ENCODE assay signal across 12 mouse cellular contexts in genomic region chr17:34934830-34935229, GRCm38 (mm10). TPM values are rescaled to one million over a fixed set of nuclear protein-coding genes. Genes with fewer than 3 reads are reported as not detected.
DNase-seq lines count a peak whose midpoint lies in the region; ATAC-seq and TF ChIP-seq lines count a peak whose summit lies in the region.
"Had no signal": no experiment of that assay in that cellular context is flagged by ENCODE, and none has a peak within 500 bp of the region (broad histone marks: within the 10 kb centered on the region; RNA-seq: fewer than 3 reads in every experiment).

No protein-coding gene starts in this region.

- H3K9me3 ChIP-seq in hindbrain, embryonic 13.5 days: no peaks in the 10 kb centered on the region
- H3K9me3 ChIP-seq in hindbrain, embryonic 11.5 days (ENCODE audit: control insufficient read depth, low read length): no peaks in the 10 kb centered on the region
- no peaks in the 10 kb centered on the region for H3K9me3 ChIP-seq in heart, embryonic 13.5 days
- H3K9me3 ChIP-seq in limb, embryonic 12.5 days: no peaks in the 10 kb centered on the region
- H3K9me3 ChIP-seq: hindbrain, embryonic 12.5 days; megakaryocyte, embryonic 14.5 days; neural tube, embryonic 12.5 days had no signal

- H3K4me3 ChIP-seq in hindbrain, embryonic 13.5 days: no peak overlapping the region
- H3K4me3 ChIP-seq in hindbrain, embryonic 11.5 days (ENCODE audit: low read depth, low read length): no peak overlapping the region
- peak overlapping the region; percentile 5 for H3K4me3 ChIP-seq in bone marrow, adult 2 months (replicated peaks; ENCODE audit: control insufficient read depth, low read depth, low read length)
- H3K4me3 ChIP-seq in heart, embryonic 13.5 days: no peak overlapping the region
- no peak overlapping the region for H3K4me3 ChIP-seq in limb, embryonic 12.5 days (replicated peaks)
- H3K4me3 ChIP-seq: hindbrain, embryonic 12.5 days; megakaryocyte, embryonic 14.5 days; neural tube, embryonic 12.5 days had no signal

- no peak for ATAC-seq in hindbrain, embryonic 13.5 days (ENCODE audit: low FRiP score)
- no peak for ATAC-seq in hindbrain, embryonic 11.5 days (ENCODE audit: low FRiP score)
- ATAC-seq in heart, embryonic 13.5 days (ENCODE audit: extremely low read depth, insufficient number of reproducible peaks, low FRiP score, low TSS enrichment): no peak
- ATAC-seq in limb, embryonic 12.5 days (ENCODE audit: insufficient number of reproducible peaks, insufficient read depth, low FRiP score, low TSS enrichment, low read depth): no peak
- ATAC-seq in cerebellum, adult (ENCODE audit: insufficient number of reproducible peaks, low FRiP score, low TSS enrichment): no peak

- 0 out of 2 replicates have a peak, but pooled peaks cover 3% of the 10 kb centered on the region for H3K27me3 ChIP-seq in hindbrain, embryonic 13.5 days
- no peaks in the 10 kb centered on the region for H3K27me3 ChIP-seq in hindbrain, embryonic 11.5 days (ENCODE audit: control insufficient read depth, insufficient read depth, low read length)
- no peaks in the 10 kb centered on the region for H3K27me3 ChIP-seq in heart, embryonic 13.5 days (replicated peaks)
- H3K27me3 ChIP-seq in limb, embryonic 12.5 days: no peaks in the 10 kb centered on the region
- H3K27me3 ChIP-seq: hindbrain, embryonic 12.5 days; megakaryocyte, embryonic 14.5 days; neural tube, embryonic 12.5 days had no signal

- peaks cover 15% of the 10 kb centered on the region for H3K4me1 ChIP-seq in hindbrain, embryonic 13.5 days (replicated peaks)
- H3K4me1 ChIP-seq in hindbrain, embryonic 11.5 days (replicated peaks; ENCODE audit: control insufficient read depth, insufficient read depth, low read length): 0 out of 2 replicates have a peak, but pooled peaks cover 3% of the 10 kb centered on the region
- H3K4me1 ChIP-seq in bone marrow, adult 2 months (ENCODE audit: control insufficient read depth, insufficient read depth, low read length): peaks cover 11% of the 10 kb centered on the region; the same call in 1 of the 2 replicates
- H3K4me1 ChIP-seq in heart, embryonic 13.5 days: peaks cover 16% of the 10 kb centered on the region
- peaks cover 8% of the 10 kb centered on the region for H3K4me1 ChIP-seq in limb, embryonic 12.5 days (replicated peaks)

- H3K9ac ChIP-seq in hindbrain, embryonic 13.5 days: 0 out of 2 replicates have a peak overlapping the region, but pooled peaks have one; percentile 31
- H3K9ac ChIP-seq in hindbrain, embryonic 11.5 days (ENCODE audit: low read depth, low read length): no peak overlapping the region
- peak overlapping the region; percentile 15 for H3K9ac ChIP-seq in heart, embryonic 13.5 days
- H3K9ac ChIP-seq in limb, embryonic 12.5 days (replicated peaks): peak overlapping the region; percentile 31; the same call in 1 of the 2 replicates
- H3K9ac ChIP-seq: neural tube, embryonic 12.5 days had no signal

- WGBS in hindbrain, embryonic 13.5 days: 51% methylated on average over 8 of the region's 8 CpGs
- WGBS in hindbrain, embryonic 11.5 days: 47% methylated on average over 8 of the region's 8 CpGs
- 36% methylated on average over 8 of the region's 8 CpGs for WGBS in bone marrow, adult 2 months
- WGBS in heart, embryonic 13.5 days: 46% methylated on average over 8 of the region's 8 CpGs
- WGBS in limb, embryonic 12.5 days: 49% methylated on average over 8 of the region's 8 CpGs

- no peak overlapping the region for H3K27ac ChIP-seq in hindbrain, embryonic 13.5 days
- H3K27ac ChIP-seq in hindbrain, embryonic 11.5 days (ENCODE audit: low read depth, low read length): no peak overlapping the region
- peak overlapping the region; percentile 83 for H3K27ac ChIP-seq in bone marrow, adult 2 months (ENCODE audit: control insufficient read depth, insufficient read depth, low read depth, low read length, poor library complexity)
- H3K27ac ChIP-seq in heart, embryonic 13.5 days (replicated peaks): no peak overlapping the region
- no peak overlapping the region for H3K27ac ChIP-seq in limb, embryonic 12.5 days
- H3K27ac ChIP-seq: hindbrain, embryonic 12.5 days; neural tube, embryonic 12.5 days had no signal

- H3K4me2 ChIP-seq in hindbrain, embryonic 13.5 days: no peak overlapping the region
- H3K4me2 ChIP-seq in hindbrain, embryonic 11.5 days (replicated peaks; ENCODE audit: low read depth, low read length): no peak overlapping the region
- no peak overlapping the region for H3K4me2 ChIP-seq in heart, embryonic 13.5 days
- no peak overlapping the region for H3K4me2 ChIP-seq in limb, embryonic 12.5 days
- H3K4me2 ChIP-seq: hindbrain, embryonic 12.5 days had no signal

- TF ChIP-seq CTCF in bone marrow, adult 2 months (IDR thresholded peaks at IDR 0.05; ENCODE audit: control insufficient read depth, insufficient read depth, low read length): no peak

- no peak for DNase-seq in hindbrain, embryonic 11.5 days (ENCODE audit: low spot score)
- no peak for DNase-seq in T-cell, adult 2 months (ENCODE audit: low spot score)
- no peak for DNase-seq in yolk sac, embryonic 10.5 days (ENCODE audit: low spot score)
- DNase-seq: embryo, embryonic 11 days had no signal

- no peak for TF ChIP-seq POLR2A in bone marrow, adult 2 months (IDR thresholded peaks at IDR 0.05; ENCODE audit: borderline replicate concordance, control insufficient read depth, low read depth, low read length)

- peaks cover 31% of the 10 kb centered on the region for H3K36me3 ChIP-seq in hindbrain, embryonic 13.5 days
- H3K36me3 ChIP-seq in hindbrain, embryonic 11.5 days (ENCODE audit: control insufficient read depth, insufficient read depth, low read length): no peaks in the 10 kb centered on the region
- peaks cover 21% of the 10 kb centered on the region for H3K36me3 ChIP-seq in heart, embryonic 13.5 days
- H3K36me3 ChIP-seq in limb, embryonic 12.5 days: peaks cover 23% of the 10 kb centered on the region

RNA-seq across cellular contexts. Expression of gene Neu1, which starts 3.8 kb away (rescaled TPM):
- polyA plus RNA-seq in hindbrain, embryonic 13.5 days (2015; fragmentation: Nextera tagmentation; extraction: Ambion mirVana): 30.6 and 31.5 TPM in 2 replicates
- 12.9 and 14.5 TPM in 2 replicates for polyA plus RNA-seq in hindbrain, embryonic 11.5 days (2014; fragmentation: Nextera tagmentation; extraction: Ambion mirVana)
- 18.1 and 33.6 TPM in 2 replicates for polyA plus RNA-seq in bone marrow, adult 2 months (2011; ENCODE audit: insufficient read depth, insufficient read length, low replicate concordance, missing spikeins)
- polyA plus RNA-seq in heart, embryonic 13.5 days (2015; fragmentation: Nextera tagmentation; extraction: Ambion mirVana): 18.1 and 19.2 TPM in 2 replicates
- polyA plus RNA-seq in limb, embryonic 12.5 days (2016; fragmentation: Nextera tagmentation; extraction: Ambion mirVana): 16.2 and 18.9 TPM in 2 replicates

RNA-seq across cellular contexts. Expression of gene Slc44a4, which starts 20.6 kb away (rescaled TPM):
- polyA plus RNA-seq in hindbrain, embryonic 13.5 days (2015; fragmentation: Nextera tagmentation; extraction: Ambion mirVana): 0.17 TPM in 1 of 2 replicates, not detected in the other
- 0.12 and 0.29 TPM in 2 replicates for polyA plus RNA-seq in hindbrain, embryonic 11.5 days (2014; fragmentation: Nextera tagmentation; extraction: Ambion mirVana)
- polyA plus RNA-seq in bone marrow, adult 2 months (2011; ENCODE audit: insufficient read depth, insufficient read length, low replicate concordance, missing spikeins): 1.3 TPM in 1 of 2 replicates, not detected in the other
- 0.15 TPM in 1 of 2 replicates, not detected in the other for polyA plus RNA-seq in heart, embryonic 13.5 days (2015; fragmentation: Nextera tagmentation; extraction: Ambion mirVana)
- not detected in 2 replicates for polyA plus RNA-seq in limb, embryonic 12.5 days (2016; fragmentation: Nextera tagmentation; extraction: Ambion mirVana)
- polyA plus RNA-seq: neural tube, embryonic 12.5 days had no signal

RNA-seq across cellular contexts. Expression of gene Hspa1b, which starts 24.2 kb away (rescaled TPM):
- 0.26 and 0.32 TPM in 2 replicates for polyA plus RNA-seq in hindbrain, embryonic 13.5 days (2015; fragmentation: Nextera tagmentation; extraction: Ambion mirVana)
- polyA plus RNA-seq in hindbrain, embryonic 11.5 days (2014; fragmentation: Nextera tagmentation; extraction: Ambion mirVana): 0.15 TPM in 1 of 2 replicates, not detected in the other
- polyA plus RNA-seq in bone marrow, adult 2 months (2011; ENCODE audit: insufficient read depth, insufficient read length, low replicate concordance, missing spikeins): 1.3 and 5.5 TPM in 2 replicates
- 0.19 and 0.20 TPM in 2 replicates for polyA plus RNA-seq in heart, embryonic 13.5 days (2015; fragmentation: Nextera tagmentation; extraction: Ambion mirVana)
- polyA plus RNA-seq in limb, embryonic 12.5 days (2016; fragmentation: Nextera tagmentation; extraction: Ambion mirVana): 0.19 TPM in 1 of 2 replicates, not detected in the other
- polyA plus RNA-seq: neural tube, embryonic 12.5 days had no signal

RNA-seq across cellular contexts. Expression of gene Gm20481, which starts 34.9 kb away (rescaled TPM):
- not detected in 2 replicates for polyA plus RNA-seq in hindbrain, embryonic 13.5 days (2015; fragmentation: Nextera tagmentation; extraction: Ambion mirVana)
- 0.49 TPM in 1 of 2 replicates, not detected in the other for polyA plus RNA-seq in hindbrain, embryonic 11.5 days (2014; fragmentation: Nextera tagmentation; extraction: Ambion mirVana)
- polyA plus RNA-seq in bone marrow, adult 2 months (2011; ENCODE audit: insufficient read depth, insufficient read length, low replicate concordance, missing spikeins): not detected in 2 replicates
- polyA plus RNA-seq in heart, embryonic 13.5 days (2015; fragmentation: Nextera tagmentation; extraction: Ambion mirVana): not detected in 2 replicates
- polyA plus RNA-seq in limb, embryonic 12.5 days (2016; fragmentation: Nextera tagmentation; extraction: Ambion mirVana): not detected in 2 replicates
- polyA plus RNA-seq: neural tube, embryonic 12.5 days had no signal

RNA-seq across cellular contexts. Expression of gene Ehmt2, which starts 36.6 kb away (rescaled TPM):
- 90.1 and 98.0 TPM in 2 replicates for polyA plus RNA-seq in hindbrain, embryonic 13.5 days (2015; fragmentation: Nextera tagmentation; extraction: Ambion mirVana)
- 57.4 and 70.1 TPM in 2 replicates for polyA plus RNA-seq in hindbrain, embryonic 11.5 days (2014; fragmentation: Nextera tagmentation; extraction: Ambion mirVana)
- polyA plus RNA-seq in bone marrow, adult 2 months (2011; ENCODE audit: insufficient read depth, insufficient read length, low replicate concordance, missing spikeins): 60.6 and 104 TPM in 2 replicates
- polyA plus RNA-seq in heart, embryonic 13.5 days (2015; fragmentation: Nextera tagmentation; extraction: Ambion mirVana): 38.8 and 42.4 TPM in 2 replicates
- polyA plus RNA-seq in limb, embryonic 12.5 days (2016; fragmentation: Nextera tagmentation; extraction: Ambion mirVana): 114 TPM in 2 replicates
